Mouse (Mus musculus): ENCODE results near the gene Hopx.
"Not testable (repeated sequence)": the region's sequence is repeated elsewhere in the genome, so short reads cannot be mapped to it uniquely, and the experiment has no call there.

Hopx gene

GRCm38 (mm10) chr5:77099997-77100380 is 14.9 kb downstream of the Hopx start:
- DNase-seq (ENCODE audit: low read depth) = no peak

GRCm38 (mm10) chr5:77099317-77099996 is 15.5 kb downstream of the Hopx start:
- DNase-seq (ENCODE audit: low read depth) = no peak

- DNase-seq (ENCODE audit: low read depth) = no peak
These were observed 16.0 kb downstream of the Hopx start for GRCm38 (mm10) chr5:77098874-77099273.

DNA sequence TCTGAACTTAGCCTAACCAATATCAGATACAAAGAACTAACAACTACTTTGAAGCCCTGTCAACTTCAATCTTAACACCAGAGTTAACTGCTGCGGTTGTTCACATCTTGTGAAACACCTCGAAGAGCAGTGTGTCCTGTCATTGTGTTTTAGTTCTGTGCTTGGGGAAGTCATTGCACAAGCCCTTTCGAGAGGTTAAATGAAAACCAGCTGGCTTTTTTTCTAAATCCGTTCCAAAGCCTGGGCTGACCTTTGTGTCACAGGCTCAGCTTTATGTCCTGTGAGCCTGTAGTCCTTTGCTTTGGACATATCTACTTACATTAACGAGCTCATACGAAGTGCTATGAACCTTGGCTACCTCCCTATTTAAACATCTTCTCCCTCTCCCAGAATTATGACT is 17.2 kb downstream of the Hopx start:
- DNase-seq (ENCODE audit: low read depth) = no peak

GRCm38 (mm10) chr5:77096194-77096593 is 18.7 kb downstream of the Hopx start:
- DNase-seq (ENCODE audit: low read depth) = not testable (repeated sequence)

- no peak for DNase-seq (ENCODE audit: low read depth)
These were observed 20.1 kb downstream of the Hopx start for GRCm38 (mm10) chr5:77094510-77095491.

DNA sequence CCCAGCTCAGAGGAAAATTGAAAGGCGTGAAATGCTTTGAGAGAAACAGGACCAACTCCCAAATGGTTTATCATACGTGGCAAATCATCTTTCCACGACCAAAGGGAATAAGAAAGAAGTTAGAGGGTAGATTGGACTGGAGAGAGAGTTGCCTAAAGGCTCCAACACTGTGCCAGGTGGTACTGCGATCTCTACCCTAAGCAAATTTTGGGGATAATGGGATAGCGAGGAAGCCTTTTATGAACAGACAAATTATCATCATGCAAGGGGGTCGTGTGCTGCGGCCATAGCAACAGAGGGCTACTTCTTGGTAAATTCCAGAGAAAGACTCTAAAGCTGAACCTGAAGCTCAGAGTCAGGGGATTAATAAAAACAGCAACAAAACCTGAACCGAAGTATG is 21.0 kb downstream of the Hopx start:
- DNase-seq (ENCODE audit: low read depth) = no peak

- DNase-seq (ENCODE audit: low read depth) = no peak
These were observed 22.4 kb downstream of the Hopx start for GRCm38 (mm10) chr5:77092531-77092930.

GRCm38 (mm10) chr5:77091923-77092322 is 23.0 kb downstream of the Hopx start:
- no peak for DNase-seq (ENCODE audit: low read depth)

- DNase-seq (ENCODE audit: low read depth) = no peak
These were observed 24.3 kb downstream of the Hopx start for GRCm38 (mm10) chr5:77090521-77091096.

DNA sequence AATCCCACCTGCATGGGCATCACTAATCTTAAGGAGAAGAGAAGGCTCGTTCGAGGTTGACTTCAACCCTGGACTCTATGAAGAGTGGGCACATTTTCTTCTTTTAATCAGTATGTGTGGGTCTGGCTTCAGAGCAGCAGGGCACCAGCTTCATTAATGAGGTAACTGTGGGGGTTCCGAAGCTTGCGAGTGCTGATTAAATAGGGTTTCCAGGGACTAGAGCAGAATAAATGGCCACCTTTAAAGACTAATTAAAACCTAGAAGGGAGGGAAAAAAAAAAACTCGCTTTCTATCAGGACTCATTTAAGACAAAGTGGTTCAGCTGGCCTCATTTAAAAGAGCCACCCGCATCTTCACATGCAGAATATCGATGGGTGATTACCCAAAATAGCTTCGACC is 25.0 kb downstream of the Hopx start:
- DNase-seq (ENCODE audit: low read depth) = no peak

DNA sequence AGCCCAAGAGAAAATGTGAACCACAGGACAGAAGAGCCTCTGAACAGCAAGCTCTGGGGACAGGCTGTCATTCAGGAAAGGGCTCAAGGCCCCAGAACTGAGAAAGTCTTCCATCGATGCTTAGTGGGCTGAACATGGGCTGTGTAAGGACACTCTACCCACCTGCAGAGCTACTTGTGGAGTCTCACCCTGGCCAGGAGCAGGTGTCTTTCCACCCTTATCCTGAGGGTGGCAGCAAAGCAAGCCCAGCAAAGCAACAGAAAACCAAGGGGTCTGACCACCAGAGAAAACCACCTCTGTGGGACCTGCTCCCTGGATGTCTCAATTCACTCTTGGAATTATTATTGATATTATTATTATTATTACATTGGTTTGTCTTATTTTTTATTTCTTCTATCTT is 25.6 kb downstream of the Hopx start:
- no peak for DNase-seq (ENCODE audit: low read depth)

- DNase-seq (ENCODE audit: low read depth) = no peak
These were observed 27.8 kb downstream of the Hopx start for GRCm38 (mm10) chr5:77087122-77087521.

DNA sequence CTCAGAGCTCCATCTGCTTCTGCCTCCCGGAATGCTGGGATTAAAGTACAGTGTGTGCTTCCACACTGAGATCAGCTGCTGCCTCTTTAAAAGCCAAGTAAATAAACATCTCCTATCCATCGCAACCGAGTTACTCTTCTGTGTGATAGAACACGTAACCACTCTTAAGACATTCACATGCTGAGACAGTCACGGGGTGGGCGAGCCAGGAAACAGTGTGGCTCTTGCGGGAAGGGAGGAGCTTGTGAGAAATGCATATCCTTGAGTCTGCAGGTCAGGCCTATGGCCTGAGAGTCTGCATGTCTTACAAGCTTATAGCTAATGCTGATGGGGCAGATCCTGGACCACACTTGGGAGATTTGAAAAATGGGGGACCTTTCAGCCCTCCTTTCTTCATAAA is 28.4 kb downstream of the Hopx start:
- no peak for DNase-seq (ENCODE audit: low read depth)

DNA sequence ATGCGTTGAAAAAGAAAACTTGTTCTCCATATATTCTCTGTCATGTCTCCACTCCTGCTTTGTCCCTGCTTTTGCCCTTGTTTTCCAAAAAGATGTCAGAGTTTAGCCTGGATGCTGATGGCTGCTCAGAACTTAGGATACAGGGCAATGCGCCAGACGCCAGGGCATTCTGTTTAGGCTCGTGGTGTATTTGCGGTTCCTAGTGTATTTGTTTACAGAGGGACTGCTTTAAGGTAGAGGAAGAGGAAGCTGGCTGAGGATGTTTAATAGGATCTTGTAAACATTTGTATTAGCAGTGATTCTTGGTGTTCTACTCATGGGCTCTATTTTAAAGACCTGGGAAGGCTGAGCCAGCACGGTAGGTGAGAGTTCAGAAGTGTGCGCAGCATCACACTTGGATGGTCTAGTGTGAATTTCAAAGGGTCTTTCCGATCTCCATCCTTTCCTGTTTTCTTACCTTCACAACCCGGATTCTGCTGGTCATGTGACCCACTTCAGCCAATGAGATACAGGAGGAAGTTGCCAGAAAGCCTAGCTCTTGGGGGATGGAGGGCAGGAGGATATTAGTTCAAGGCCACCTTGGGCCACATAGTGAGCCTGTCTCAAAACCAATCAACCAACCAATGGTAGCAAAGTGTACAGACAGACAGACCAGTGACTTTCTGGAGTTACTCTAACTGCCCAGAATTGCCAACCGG is 29.0 kb downstream of the Hopx start:
- no peak for DNase-seq (ENCODE audit: low read depth)

GRCm38 (mm10) chr5:77084418-77084817 is 30.5 kb downstream of the Hopx start:
- DNase-seq (ENCODE audit: low read depth) = no peak

GRCm38 (mm10) chr5:77082735-77083134 is 32.2 kb downstream of the Hopx start:
- DNase-seq (ENCODE audit: low read depth) = no peak

- DNase-seq (ENCODE audit: low read depth) = no peak
These were observed 34.2 kb downstream of the Hopx start for GRCm38 (mm10) chr5:77080761-77081160.

- no peak for DNase-seq (ENCODE audit: low read depth)
These were observed 39.0 kb downstream of the Hopx start for GRCm38 (mm10) chr5:77075951-77076350.

DNA sequence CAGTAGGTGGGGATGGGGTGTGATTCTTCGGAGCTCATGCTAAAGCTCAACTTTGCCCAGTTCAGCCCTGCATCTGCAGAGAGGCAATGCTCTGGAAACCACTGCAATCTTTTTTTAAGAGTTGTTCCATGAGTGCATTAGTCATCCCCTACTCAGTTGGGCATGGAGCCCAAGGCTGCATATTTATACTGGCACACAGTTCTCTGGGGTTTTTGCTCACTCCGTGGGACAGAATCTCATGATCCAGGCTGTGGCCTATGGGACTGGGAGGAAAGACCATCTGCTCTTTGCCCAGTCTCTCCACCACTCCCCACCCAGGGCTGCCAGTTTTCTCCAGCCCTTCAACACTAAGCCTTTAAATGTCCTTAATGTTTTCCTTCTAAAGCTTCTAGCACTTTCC is 40.0 kb downstream of the Hopx start:
- DNase-seq (ENCODE audit: low read depth) = no peak

GRCm38 (mm10) chr5:77073794-77074193 is 41.1 kb downstream of the Hopx start:
- no peak for DNase-seq (ENCODE audit: low read depth)

GRCm38 (mm10) chr5:77071626-77072025 is 43.3 kb downstream of the Hopx start:
- no peak for DNase-seq (ENCODE audit: low read depth)
